ENCODE assay signal across 8 mouse cellular contexts in genomic region chr15:83727626-83728025, GRCm38 (mm10). TPM values are rescaled to one million over a fixed set of nuclear protein-coding genes. Genes with fewer than 3 reads are reported as not detected.
DNase-seq lines count a peak whose midpoint lies in the region; ATAC-seq and TF ChIP-seq lines count a peak whose summit lies in the region.
"Had no signal": no experiment of that assay in that cellular context is flagged by ENCODE, and none has a peak within 500 bp of the region (broad histone marks: within the 10 kb centered on the region; RNA-seq: fewer than 3 reads in every experiment).

No protein-coding gene starts in this region.

- TF ChIP-seq RAD21 in MEL (IDR thresholded peaks at IDR 0.05; ENCODE audit: low read depth, low read length) = no peak; the same call in 1 of the 2 replicates

- H3K4me2 ChIP-seq in kidney, embryonic 16.5 days (replicated peaks; ENCODE audit: low read depth, low read length) = no peak overlapping the region
- no peak overlapping the region for H3K4me2 ChIP-seq in limb, embryonic 14.5 days (replicated peaks; ENCODE audit: low read depth, low read length, severe bottlenecking)
- H3K4me2 ChIP-seq: lung, embryonic 15.5 days had no signal

- H3K27me3 ChIP-seq in kidney, adult 2 months (replicated peaks; ENCODE audit: control insufficient read depth, insufficient read depth, low read length) = no peaks in the 10 kb centered on the region
- peaks cover 38% of the 10 kb centered on the region for H3K27me3 ChIP-seq in kidney, embryonic 16.5 days (ENCODE audit: insufficient read depth, low read length)
- no peaks in the 10 kb centered on the region for H3K27me3 ChIP-seq in MEL (ENCODE audit: control insufficient read depth in 1 of 2, insufficient read depth in 2 of 2, low read length in 2 of 2)
- H3K27me3 ChIP-seq in limb, embryonic 14.5 days (ENCODE audit: control insufficient read depth, insufficient read depth, low read length) = peaks cover 35% of the 10 kb centered on the region

- no peak for TF ChIP-seq POLR2A in kidney, adult 2 months (IDR thresholded peaks at IDR 0.05; ENCODE audit: low read depth, low read length)
- no peak for TF ChIP-seq POLR2A in MEL (IDR thresholded peaks at IDR 0.05; ENCODE audit: control insufficient read depth in 1 of 2, insufficient read depth in 1 of 2, low read depth in 1 of 2, low read length in 2 of 2, poor library complexity in 1 of 2)
- TF ChIP-seq POLR2A in bone marrow macrophage, adult 2 months (IDR thresholded peaks at IDR 0.05; ENCODE audit: borderline replicate concordance, low read depth, low read length) = no peak
- no peak for TF ChIP-seq POLR2A in limb, embryonic 14.5 days (IDR thresholded peaks at IDR 0.05; ENCODE audit: borderline replicate concordance, extremely low read depth, insufficient read depth, insufficient read length)

- no peaks in the 10 kb centered on the region for H3K4me1 ChIP-seq in kidney, adult 2 months (ENCODE audit: control insufficient read depth, insufficient read depth, low read length)
- H3K4me1 ChIP-seq in kidney, embryonic 16.5 days (ENCODE audit: insufficient read depth, low read length) = peaks cover 18% of the 10 kb centered on the region
- no peaks in the 10 kb centered on the region for H3K4me1 ChIP-seq in MEL (ENCODE audit: control insufficient read depth in 1 of 2, insufficient read depth in 2 of 2, low read length in 2 of 2)
- no peaks in the 10 kb centered on the region for H3K4me1 ChIP-seq in bone marrow macrophage, adult 2 months (ENCODE audit: control insufficient read depth, insufficient read depth, low read length)
- H3K4me1 ChIP-seq in limb, embryonic 14.5 days (ENCODE audit: control insufficient read depth, insufficient read depth, low read length) = peaks cover 11% of the 10 kb centered on the region; the same call in 1 of the 2 replicates

- H3K9me3 ChIP-seq in kidney, embryonic 16.5 days (ENCODE audit: low read length) = no peaks in the 10 kb centered on the region
- no peaks in the 10 kb centered on the region for H3K9me3 ChIP-seq in MEL (replicated peaks; ENCODE audit: insufficient read depth, low read length)
- H3K9me3 ChIP-seq in limb, embryonic 14.5 days (ENCODE audit: control insufficient read depth, low read length) = no peaks in the 10 kb centered on the region
- H3K9me3 ChIP-seq: lung, embryonic 15.5 days had no signal

- H3K36me3 ChIP-seq in kidney, adult 2 months (ENCODE audit: control insufficient read depth, insufficient read depth, low read length) = no peaks in the 10 kb centered on the region
- H3K36me3 ChIP-seq in kidney, embryonic 16.5 days (ENCODE audit: insufficient read depth, low read length) = no peaks in the 10 kb centered on the region
- H3K36me3 ChIP-seq in MEL (ENCODE audit: control insufficient read depth in 1 of 2, insufficient read depth in 2 of 2, low read length in 2 of 2) = no peaks in the 10 kb centered on the region
- no peaks in the 10 kb centered on the region for H3K36me3 ChIP-seq in limb, embryonic 14.5 days (ENCODE audit: control insufficient read depth, insufficient read depth, low read length)
- H3K36me3 ChIP-seq: lung, embryonic 15.5 days had no signal

- H3K27ac ChIP-seq in kidney, adult 2 months (ENCODE audit: insufficient read depth, low read depth, low read length) = no peak overlapping the region
- H3K27ac ChIP-seq in kidney, embryonic 16.5 days (ENCODE audit: low read length) = no peak overlapping the region
- H3K27ac ChIP-seq in MEL (ENCODE audit: control insufficient read depth, low read depth, low read length) = no peak overlapping the region
- H3K27ac ChIP-seq in bone marrow macrophage, adult 2 months (ENCODE audit: insufficient read depth, low read depth, low read length) = no peak overlapping the region
- no peak overlapping the region for H3K27ac ChIP-seq in limb, embryonic 14.5 days (replicated peaks; ENCODE audit: low read depth, low read length)
- H3K27ac ChIP-seq: lung, embryonic 15.5 days had no signal

- WGBS in kidney, adult 2 months = 11% methylated on average over 3 of the region's 3 CpGs
- 6% methylated on average over 3 of the region's 3 CpGs for WGBS in kidney, embryonic 16.5 days
- WGBS in limb, embryonic 14.5 days = 24% methylated on average over 3 of the region's 3 CpGs

- H3K79me2 ChIP-seq in MEL (ENCODE audit: control insufficient read depth, insufficient read depth, low read length, poor library complexity) = no peaks in the 10 kb centered on the region

- TF ChIP-seq CTCF in kidney, adult 2 months (conservative IDR thresholded peaks at IDR 0.05; ENCODE audit: insufficient read depth, insufficient read length, low read depth, low read length) = peak; percentile 76
- peak; percentile 16 to 47 (median 29); a peak in 3 of 6 replicates for TF ChIP-seq CTCF in MEL (IDR thresholded peaks at IDR 0.05 in 2 of 3, conservative IDR thresholded peaks at IDR 0.05 in 1 of 3; ENCODE audit: control insufficient read depth in 1 of 3, insufficient read depth in 1 of 3, low read depth in 2 of 3, low read length in 3 of 3, poor library complexity in 1 of 3, severe bottlenecking in 1 of 3)
- peak; percentile 67 for TF ChIP-seq CTCF in bone marrow macrophage, adult 2 months (IDR thresholded peaks at IDR 0.05; ENCODE audit: low read depth, low read length)

- no peak for TF ChIP-seq EP300 in MEL (IDR thresholded peaks at IDR 0.05; ENCODE audit: low read depth in 1 of 2, low read length in 2 of 2)

- H3K4me3 ChIP-seq in kidney, adult 2 months (ENCODE audit: insufficient read depth, low read depth, low read length) = no peak overlapping the region
- no peak overlapping the region for H3K4me3 ChIP-seq in kidney, embryonic 16.5 days (ENCODE audit: low read length)
- no peak overlapping the region for H3K4me3 ChIP-seq in MEL (ENCODE audit: control insufficient read depth in 1 of 2, insufficient read depth in 1 of 2, low read depth in 2 of 2, low read length in 2 of 2)
- H3K4me3 ChIP-seq in bone marrow macrophage, adult 2 months (ENCODE audit: insufficient read depth, low read length) = no peak overlapping the region
- no peak overlapping the region for H3K4me3 ChIP-seq in limb, embryonic 14.5 days (replicated peaks; ENCODE audit: low read length)
- H3K4me3 ChIP-seq: lung, embryonic 15.5 days had no signal

- ATAC-seq in kidney, embryonic 16.5 days (ENCODE audit: low FRiP score, low TSS enrichment) = no peak
- ATAC-seq in limb, embryonic 14.5 days (ENCODE audit: low FRiP score, low read depth) = no peak

- H3K9ac ChIP-seq in kidney, embryonic 16.5 days (replicated peaks; ENCODE audit: low read length) = no peak overlapping the region
- H3K9ac ChIP-seq in MEL (ENCODE audit: control insufficient read depth, low read depth, low read length, poor library complexity, severe bottlenecking) = no peak overlapping the region
- no peak overlapping the region for H3K9ac ChIP-seq in limb, embryonic 14.5 days (ENCODE audit: low read depth, low read length, severe bottlenecking)
- H3K9ac ChIP-seq: lung, embryonic 15.5 days had no signal

- DNase-seq in kidney, adult 2 months = peak; percentile 57
- DNase-seq in MEL (ENCODE audit: low read depth, low spot score) = peak; percentile 6
- peak; percentile 18 to 31 for DNase-seq in gastrocnemius, adult 8-10 months (ENCODE audit: low spot score in 2 of 2)
- peak; percentile 45 for DNase-seq in limb, embryonic 14.5 days (ENCODE audit: low spot score)
- DNase-seq in right cerebral cortex, postnatal 4 days = peak; percentile 64

TF ChIP-seq in MEL, 35 proteins besides CTCF, POLR2A, EP300 and RAD21:
- no peak for TF ChIP-seq JUND (IDR thresholded peaks at IDR 0.05; ENCODE audit: low read depth, low read length)
- no peak for TF ChIP-seq ZKSCAN1 (IDR thresholded peaks at IDR 0.05; ENCODE audit: low read depth, low read length)
- no peak for TF ChIP-seq MAZ (IDR thresholded peaks at IDR 0.05; ENCODE audit: low read depth, low read length)
- no peak for TF ChIP-seq MYB (IDR thresholded peaks at IDR 0.05; ENCODE audit: low read depth, low read length)
- no peak for TF ChIP-seq CHD1 (IDR thresholded peaks at IDR 0.05; ENCODE audit: low read depth, low read length)
TF ChIP-seq in MEL: peak in this region for 0.

RNA-seq across cellular contexts. Expression of gene Scube1, which starts 2.8 kb away (rescaled TPM):
- polyA plus RNA-seq in kidney, adult 2 months (2012; rRNA removed) = 3.5 TPM in 2 replicates
- 4.8 and 4.9 TPM in 2 replicates for polyA plus RNA-seq in kidney, embryonic 16.5 days (2015; fragmentation: Nextera tagmentation; extraction: Ambion mirVana)
- not detected in 2 replicates for total RNA-seq in MEL (2012; rRNA removed)
- polyA plus RNA-seq in MEL (2012; ENCODE audit: insufficient read depth in 1 of 2, insufficient read length in 2 of 2, low read depth in 1 of 2, low replicate concordance in 2 of 2, missing spikeins in 1 of 2) = not detected
- polyA plus RNA-seq in bone marrow macrophage, adult 2 months (2012; ENCODE audit: insufficient read depth, insufficient read length, missing spikeins) = not detected in 2 replicates
- under 1 TPM; 0.12 to 0.35 (median 0.22) TPM for total RNA-seq in gastrocnemius, adult 8-10 months (2022)
- polyA plus RNA-seq in limb, embryonic 14.5 days (2012; rRNA removed) = 31.2 and 40.8 TPM in 2 replicates
- 13.9 and 15.9 TPM in 2 replicates for polyA plus RNA-seq in limb, embryonic 14.5 days (2014; fragmentation: Nextera tagmentation; extraction: Ambion mirVana)

RNA-seq across cellular contexts. Expression of gene Mpped1, which starts 51.6 kb away (rescaled TPM):
- not detected in 2 replicates for polyA plus RNA-seq in kidney, adult 2 months (2012; rRNA removed)
- 0.39 and 0.42 TPM in 2 replicates for polyA plus RNA-seq in kidney, embryonic 16.5 days (2015; fragmentation: Nextera tagmentation; extraction: Ambion mirVana)
- not detected in 2 replicates for total RNA-seq in MEL (2012; rRNA removed)
- polyA plus RNA-seq in MEL (2012; ENCODE audit: insufficient read depth in 1 of 2, insufficient read length in 2 of 2, low read depth in 1 of 2, low replicate concordance in 2 of 2, missing spikeins in 1 of 2) = not detected
- not detected in 2 replicates for polyA plus RNA-seq in bone marrow macrophage, adult 2 months (2012; ENCODE audit: insufficient read depth, insufficient read length, missing spikeins)
- not detected for total RNA-seq in gastrocnemius, adult 8-10 months (2022)
- 8.6 and 11.8 TPM in 2 replicates for polyA plus RNA-seq in limb, embryonic 14.5 days (2012; rRNA removed)
- polyA plus RNA-seq in limb, embryonic 14.5 days (2014; fragmentation: Nextera tagmentation; extraction: Ambion mirVana) = 9.2 and 9.7 TPM in 2 replicates

Comparison
In these comparisons a context has a peak if more than half of its experiments do, and no peak if none do; other contexts are left out.
1. DNase-seq: peak in every context shown above with its lines; median percentile 64 in right cerebral cortex, postnatal 4 days; 57 in kidney, adult 2 months; 45 in limb, embryonic 14.5 days; 24 in gastrocnemius, adult 8-10 months; 6 in MEL.